Mouse (Mus musculus) cortical plate, adult 2 months (tissue): ENCODE measurements around the gene Son. TPM values are rescaled to one million over a fixed set of nuclear protein-coding genes. Genes with fewer than 3 reads are reported as not detected.

Source experiments
- H3K27ac ChIP-seq: fragments of 200-500 bp; 2 replicates; pipeline ENCODE4 v1.5.1; 2012; ENCODE audit warnings: low read length, control low read depth, inconsistent platforms; ENCODE audit not compliant: insufficient read depth
- H3K4me1 ChIP-seq: fragments of 200-500 bp; 2 replicates; pipeline ENCODE4 v1.6.1; 2011; ENCODE audit warnings: low read length; ENCODE audit not compliant: control insufficient read depth, insufficient read depth
- H3K4me3 ChIP-seq: fragments of 200-500 bp; 2 replicates; pipeline ENCODE4 v1.5.1; 2011; ENCODE audit warnings: mild to moderate bottlenecking, low read length, control low read depth; ENCODE audit not compliant: insufficient read depth
- CTCF ChIP-seq: fragments of 200-500 bp; IDR thresholded peaks from 2 replicates; pipeline ENCODE4 v1.5.1; 2011; ENCODE audit warnings: mild to moderate bottlenecking, control low read depth, low read length; ENCODE audit not compliant: insufficient read depth; ENCODE audit errors: extremely low read depth
- POLR2A ChIP-seq: fragments of 200-500 bp; IDR thresholded peaks from 2 replicates; pipeline ENCODE4 v1.6.1; 2011; ENCODE audit warnings: mild to moderate bottlenecking, low read length, control low read depth; ENCODE audit not compliant: insufficient read depth; ENCODE audit errors: extremely low read depth
- polyA plus RNA-seq: library from polyadenylated mRNA; depleted of rRNA; stranded (reverse); fragments of >200 nt; gene quantifications from 2 replicates; pipeline ENCODE4 v1.2.3, GENCODE M21; 2012; rRNA removed

The Son gene
- polyA plus RNA-seq, 1 experiment: 267 TPM

DNA sequence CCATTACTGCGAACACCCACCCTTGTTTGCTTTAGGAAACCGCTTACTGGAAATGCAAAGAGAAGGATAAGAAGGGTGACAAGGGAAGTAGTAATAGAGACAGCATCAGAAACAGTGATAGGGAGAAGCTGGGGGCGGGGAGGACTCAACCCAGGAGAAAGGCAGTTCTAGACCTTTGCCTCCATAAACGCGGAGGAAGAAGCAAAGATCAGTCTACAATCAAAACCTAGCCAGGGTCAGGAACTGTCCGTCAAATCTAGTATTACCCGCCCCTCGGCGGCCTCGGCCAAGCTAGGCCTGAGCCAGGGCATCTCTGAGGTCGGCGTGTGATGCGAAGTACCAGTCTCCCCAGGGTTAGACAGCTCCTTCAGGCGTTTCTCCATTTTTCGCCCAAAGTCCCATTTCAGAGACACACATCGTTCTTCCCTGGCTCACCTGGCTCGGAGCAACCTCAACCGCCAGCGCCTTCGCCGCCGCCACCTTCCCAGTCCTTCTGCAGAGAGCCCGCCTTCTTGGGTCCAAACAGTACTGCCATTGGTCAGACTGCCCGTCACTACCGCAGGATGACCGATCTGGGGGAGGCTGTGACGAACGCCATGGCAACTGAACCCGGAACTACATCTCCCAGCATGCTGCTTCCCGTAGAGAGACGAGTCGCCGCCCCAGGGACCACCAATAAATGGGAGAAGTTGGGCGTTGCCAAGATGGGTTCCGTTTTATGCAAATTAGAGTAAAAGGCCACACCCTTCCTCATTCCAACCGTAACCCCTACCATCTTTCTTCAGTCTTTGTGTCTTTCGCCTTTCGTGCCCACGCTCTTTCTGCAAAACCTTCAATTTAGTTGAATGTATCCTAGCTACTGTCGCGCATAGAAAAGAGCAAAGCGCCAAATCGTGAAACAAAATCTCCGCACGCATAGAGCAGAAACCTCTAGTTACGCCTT, 81.1 kb downstream of the Son start, which contains the start of gene Cryzl1:
Gene Cryzl1 (minus strand): TSS at position 853 of the 943 bp plus-strand sequence.
- no peak for TF ChIP-seq CTCF
- TF ChIP-seq POLR2A: peak; percentile 83
- H3K4me1 ChIP-seq: peaks cover 2% of the 10 kb centered on the region; the same call in 1 of the 2 replicates
- peak within 1 kb of the TSS; percentile 55 for H3K4me3 ChIP-seq
- peak within 1 kb of the TSS; percentile 48 for H3K27ac ChIP-seq

Other genes starting within 250 kb of the Son start
- 12.6 and 13.5 TPM in 2 replicates for gene Il10rb, start 241.3 kb upstream of the Son start, polyA plus RNA-seq
- 35.5 and 36.2 TPM in 2 replicates for gene Ifnar1, start 162.3 kb upstream of the Son start, polyA plus RNA-seq
- gene Ifngr2, start 100.4 kb upstream of the Son start, polyA plus RNA-seq: 31.6 and 32.9 TPM in 2 replicates
- 91.1 and 96.8 TPM in 2 replicates for gene Tmem50b, start 49.7 kb upstream of the Son start, polyA plus RNA-seq
- gene Dnajc28, start 28.5 kb upstream of the Son start, polyA plus RNA-seq: 6.8 and 8.2 TPM in 2 replicates
- gene Gart, start 554 bp upstream of the Son start, polyA plus RNA-seq: 34.9 and 37.0 TPM in 2 replicates
- gene Donson, start 41.3 kb downstream of the Son start, polyA plus RNA-seq: 32.1 and 33.5 TPM in 2 replicates
- gene Cryzl1, start 81.5 kb downstream of the Son start, polyA plus RNA-seq: 118 and 124 TPM in 2 replicates
- 55.2 and 64.9 TPM in 2 replicates for gene Itsn1, start 81.8 kb downstream of the Son start, polyA plus RNA-seq